Mouse (Mus musculus): ENCODE results near the gene Ccrl2. TPM values are rescaled to one million over a fixed set of nuclear protein-coding genes. Genes with fewer than 3 reads are reported as not detected.

The Ccrl2 gene
- total RNA-seq (2023): 100 to 1,000 TPM; 352 to 399 TPM

GRCm38 (mm10) chr9:111056798-111057543, at the start of gene Ccrl2:
Gene Ccrl2 (minus strand): TSS chr9:111057519.

DNA sequence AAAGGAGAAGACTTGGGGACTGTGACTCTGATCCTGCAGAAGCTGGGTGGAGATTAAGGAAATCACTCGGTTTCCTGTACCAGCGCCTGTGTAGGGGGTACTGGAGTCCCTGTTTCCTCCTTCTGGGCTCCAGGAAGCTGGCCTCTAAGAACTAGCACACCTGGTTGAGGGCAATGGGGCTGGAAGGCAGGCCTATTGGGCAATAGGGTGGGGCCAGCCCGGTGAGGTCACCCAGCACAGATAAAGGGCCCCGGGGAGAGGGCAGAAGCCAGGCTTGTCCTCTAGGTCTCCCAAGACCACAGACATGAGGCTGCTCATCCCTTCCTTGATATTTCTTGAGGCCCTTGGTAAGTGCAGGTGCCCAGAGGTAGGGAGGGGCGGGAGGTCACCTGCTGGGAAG, 38.3 kb downstream of the Ccrl2 start, which contains the start of gene Ltf:
Ltf (plus strand) TSS at position 250 of the 400 bp plus-strand sequence.

Other genes with a start within 250 kb of the Ccrl2 start
- gene Prss44, start 243.5 kb downstream of the Ccrl2 start, total RNA-seq (2023): not detected
- not detected for gene Prss43, start 230.8 kb downstream of the Ccrl2 start, total RNA-seq (2023)
- gene Prss45, start 222.9 kb downstream of the Ccrl2 start, total RNA-seq (2023): not detected
- not detected for gene Prss46, start 213.0 kb downstream of the Ccrl2 start, total RNA-seq (2023)
- gene Prss50, start 199.6 kb downstream of the Ccrl2 start, total RNA-seq (2023): not detected
- 1 to 10 TPM; 5.6 to 9.7 TPM for gene Als2cl, start 177.6 kb downstream of the Ccrl2 start, total RNA-seq (2023)
- under 1 TPM; 0.18 to 0.29 TPM for gene Tmie, start 177.4 kb downstream of the Ccrl2 start, total RNA-seq (2023)
- gene Fam240a, start 140.7 kb downstream of the Ccrl2 start, total RNA-seq (2023): not detected
- gene Tdgf1, start 111.4 kb downstream of the Ccrl2 start, total RNA-seq (2023): not detected
- gene Lrrc2, start 106.0 kb downstream of the Ccrl2 start, total RNA-seq (2023): not detected
- gene Rtp3, start 66.9 kb downstream of the Ccrl2 start, total RNA-seq (2023): not detected
- 1 to 10 TPM; 2.8 to 3.4 TPM for gene Ltf, start 38.2 kb downstream of the Ccrl2 start, total RNA-seq (2023)
- 10 to 100 TPM; 76.6 to 77.3 TPM for gene Lrrfip2, start 60.1 kb upstream of the Ccrl2 start, total RNA-seq (2023)
- gene Mlh1, start 214.3 kb upstream of the Ccrl2 start, total RNA-seq (2023): 10 to 100 TPM; 15.9 to 18.0 TPM
- gene Epm2aip1, start 214.4 kb upstream of the Ccrl2 start, total RNA-seq (2023): 10 to 100 TPM; 15.2 to 15.5 TPM

All from monocyte, adult 59 days (primary cell).